Mouse (Mus musculus): Measurements from ENCODE around the gene Lipi.
A peak's percentile ranks its signal among the peaks of the same experiment; 100 is the strongest.

GRCm38 (mm10) chr16:75617651-75618349 is 31.9 kb upstream of the Lipi start:
- 0 out of 2 replicates have a peak, but pooled peaks have one; percentile 19 for TF ChIP-seq CTCF (IDR thresholded peaks at IDR 0.05; ENCODE audit: low read depth)
- TF ChIP-seq EP300 (IDR thresholded peaks at IDR 0.05; ENCODE audit: low read depth) = no peak

Data from liver, embryonic 14.5 days (tissue).